Mouse (Mus musculus): ENCODE measurements around the gene Ric3.

DNA sequence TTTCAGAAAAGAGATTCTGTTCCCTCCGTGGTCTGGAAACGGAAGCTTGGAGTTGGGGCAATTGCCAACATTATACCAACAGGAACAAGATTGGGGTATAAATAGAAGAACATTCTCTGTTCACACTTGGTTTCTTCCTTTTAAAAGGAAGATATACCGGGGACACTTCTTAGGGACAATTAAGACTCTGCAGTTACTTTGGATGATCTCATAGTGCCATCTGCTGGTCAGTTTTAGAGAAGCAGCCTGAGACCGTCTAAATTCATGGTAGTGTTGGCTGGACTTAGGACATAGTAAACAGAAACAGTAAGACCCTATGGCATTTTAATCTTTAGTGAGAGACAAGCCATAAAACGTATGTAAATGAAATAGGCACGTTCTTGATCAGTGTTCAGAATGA, 54.9 kb downstream of the Ric3 start:
- peak; percentile 92 for TF ChIP-seq CTCF (IDR thresholded peaks at IDR 0.05)
- no peak for TF ChIP-seq POLR2A (IDR thresholded peaks at IDR 0.05; ENCODE audit: insufficient read depth, low read depth, low read length)

All from heart, adult 2 months (tissue).